Mouse (Mus musculus): ENCODE measurements around the gene Exosc5. TPM values are rescaled to one million over a fixed set of nuclear protein-coding genes. Genes with fewer than 3 reads are reported as not detected.

The Exosc5 gene
- polyA plus RNA-seq, 1 experiment from 2014 or later, result 39.7 TPM

- no peak overlapping the region for H3K4me3 ChIP-seq (replicated peaks; ENCODE audit: low read length)
- H3K4me1 ChIP-seq (replicated peaks; ENCODE audit: control insufficient read depth, insufficient read depth, low read length), result peaks cover 29% of the 10 kb centered on the region
- no peak overlapping the region for H3K4me2 ChIP-seq (replicated peaks)
- H3K9ac ChIP-seq, result no peak overlapping the region
- H3K27me3 ChIP-seq (ENCODE audit: control insufficient read depth, insufficient read depth, low read length), result 0 out of 2 replicates have a peak, but pooled peaks cover 10% of the 10 kb centered on the region
- WGBS, result 72% methylated on average over 7 of the region's 7 CpGs
- no peaks in the 10 kb centered on the region for H3K36me3 ChIP-seq (replicated peaks; ENCODE audit: control insufficient read depth, insufficient read depth)
- H3K9me3 ChIP-seq (ENCODE audit: control insufficient read depth, low read length), result no peaks in the 10 kb centered on the region
- H3K27ac ChIP-seq, result no peak overlapping the region
- no peak for ATAC-seq (ENCODE audit: low FRiP score)
- no peak for DNase-seq (ENCODE audit: low spot score)
Observed at GRCm38 (mm10) chr7:25706578-25707170, 47.7 kb downstream of the Exosc5 start.

GRCm38 (mm10) chr7:25707581-25708292 lies 48.8 kb downstream of the Exosc5 start:
- Histone ChIP-seq H3K27me3 (ENCODE audit: control insufficient read depth, insufficient read depth, low read length) (0 out of 2 replicates have a peak, but pooled peaks cover 10% of the 10 kb centered on the region), H3K36me3 (replicated peaks; ENCODE audit: control insufficient read depth, insufficient read depth) (peaks cover 4% of the 10 kb centered on the region; the same call in 1 of the 2 replicates), H3K9me3 (ENCODE audit: control insufficient read depth, low read length) (no peaks in the 10 kb centered on the region), H3K4me2 (replicated peaks) (no peak overlapping the region), H3K27ac (peak overlapping the region; percentile 43; the same call in 1 of the 2 replicates), H3K4me1 (replicated peaks; ENCODE audit: control insufficient read depth, insufficient read depth, low read length) (peaks cover 29% of the 10 kb centered on the region), H3K9ac (no peak overlapping the region), H3K4me3 (replicated peaks; ENCODE audit: low read length) (no peak overlapping the region)
- ATAC-seq (ENCODE audit: low FRiP score) (no peak), DNase-seq (ENCODE audit: low spot score) (no peak)
- 65% methylated on average over 13 of the region's 15 CpGs for WGBS

- Histone ChIP-seq H3K36me3 (replicated peaks; ENCODE audit: control insufficient read depth, insufficient read depth) (peaks cover 26% of the 10 kb centered on the region), H3K9ac (peak overlapping the region; percentile 18), H3K27ac (no peak overlapping the region), H3K4me1 (replicated peaks; ENCODE audit: control insufficient read depth, insufficient read depth, low read length) (peaks cover 18% of the 10 kb centered on the region), H3K4me3 (replicated peaks; ENCODE audit: low read length) (no peak overlapping the region), H3K9me3 (ENCODE audit: control insufficient read depth, low read length) (no peaks in the 10 kb centered on the region), H3K4me2 (replicated peaks) (0 out of 2 replicates have a peak overlapping the region, but pooled peaks have one; percentile 9), H3K27me3 (ENCODE audit: control insufficient read depth, insufficient read depth, low read length) (no peaks in the 10 kb centered on the region)
- ATAC-seq (ENCODE audit: low FRiP score) (0 out of 2 replicates have a peak, but pooled peaks have one; percentile 4), DNase-seq (ENCODE audit: low spot score) (no peak)
- WGBS, result 19% methylated on average over 12 of the region's 12 CpGs
Observed at GRCm38 (mm10) chr7:25709961-25710360, 51.0 kb downstream of the Exosc5 start.

- H3K4me2 ChIP-seq (replicated peaks), result peak overlapping the region; percentile 9; the same call in 1 of the 2 replicates
- H3K4me1 ChIP-seq (replicated peaks; ENCODE audit: control insufficient read depth, insufficient read depth, low read length), result peaks cover 12% of the 10 kb centered on the region
- H3K27me3 ChIP-seq (ENCODE audit: control insufficient read depth, insufficient read depth, low read length), result no peaks in the 10 kb centered on the region
- ATAC-seq (ENCODE audit: low FRiP score), result 0 out of 2 replicates have a peak, but pooled peaks have one; percentile 12
- no peak overlapping the region for H3K4me3 ChIP-seq (replicated peaks; ENCODE audit: low read length)
- no peak for DNase-seq (ENCODE audit: low spot score)
- H3K9me3 ChIP-seq (ENCODE audit: control insufficient read depth, low read length), result no peaks in the 10 kb centered on the region
- H3K36me3 ChIP-seq (replicated peaks; ENCODE audit: control insufficient read depth, insufficient read depth), result peaks cover 32% of the 10 kb centered on the region
- WGBS, result 9% methylated on average over 5 of the region's 7 CpGs
- H3K27ac ChIP-seq, result no peak overlapping the region
- H3K9ac ChIP-seq, result peak overlapping the region; percentile 18
Observed at GRCm38 (mm10) chr7:25710519-25711130, 51.7 kb downstream of the Exosc5 start.

- WGBS, result 74% methylated on average over 5 of the region's 5 CpGs
- DNase-seq (ENCODE audit: low spot score), result no peak
- Histone ChIP-seq H3K27ac (no peak overlapping the region), H3K4me1 (replicated peaks; ENCODE audit: control insufficient read depth, insufficient read depth, low read length) (peaks cover 12% of the 10 kb centered on the region), H3K9me3 (ENCODE audit: control insufficient read depth, low read length) (no peaks in the 10 kb centered on the region), H3K27me3 (ENCODE audit: control insufficient read depth, insufficient read depth, low read length) (no peaks in the 10 kb centered on the region), H3K9ac (no peak overlapping the region), H3K4me2 (replicated peaks) (no peak overlapping the region), H3K36me3 (replicated peaks; ENCODE audit: control insufficient read depth, insufficient read depth) (peaks cover 38% of the 10 kb centered on the region), H3K4me3 (replicated peaks; ENCODE audit: low read length) (no peak overlapping the region)
- ATAC-seq (ENCODE audit: low FRiP score), result no peak
Observed at GRCm38 (mm10) chr7:25711165-25711564, 52.2 kb downstream of the Exosc5 start.

- 22% methylated on average over 7 of the region's 7 CpGs for WGBS
- H3K9me3 ChIP-seq (ENCODE audit: control insufficient read depth, low read length), result no peaks in the 10 kb centered on the region
- H3K36me3 ChIP-seq (replicated peaks; ENCODE audit: control insufficient read depth, insufficient read depth), result peaks cover 42% of the 10 kb centered on the region
- peaks cover 12% of the 10 kb centered on the region for H3K4me1 ChIP-seq (replicated peaks; ENCODE audit: control insufficient read depth, insufficient read depth, low read length)
- H3K27ac ChIP-seq, result no peak overlapping the region
- H3K4me3 ChIP-seq (replicated peaks; ENCODE audit: low read length), result no peak overlapping the region
- no peak for DNase-seq (ENCODE audit: low spot score)
- H3K9ac ChIP-seq, result no peak overlapping the region
- no peak overlapping the region for H3K4me2 ChIP-seq (replicated peaks)
- no peak for ATAC-seq (ENCODE audit: low FRiP score)
- H3K27me3 ChIP-seq (ENCODE audit: control insufficient read depth, insufficient read depth, low read length), result no peaks in the 10 kb centered on the region
Observed at GRCm38 (mm10) chr7:25711731-25712197, 52.8 kb downstream of the Exosc5 start.

- H3K4me1 ChIP-seq (replicated peaks; ENCODE audit: control insufficient read depth, insufficient read depth, low read length), result peaks cover 17% of the 10 kb centered on the region
- no peaks in the 10 kb centered on the region for H3K9me3 ChIP-seq (ENCODE audit: control insufficient read depth, low read length)
- ATAC-seq (ENCODE audit: low FRiP score), result no peak
- 96% methylated on average over 9 of the region's 9 CpGs for WGBS
- no peak overlapping the region for H3K4me2 ChIP-seq (replicated peaks)
- no peak overlapping the region for H3K27ac ChIP-seq
- H3K9ac ChIP-seq, result no peak overlapping the region
- H3K4me3 ChIP-seq (replicated peaks; ENCODE audit: low read length), result no peak overlapping the region
- DNase-seq (ENCODE audit: low spot score), result no peak
- peaks cover 46% of the 10 kb centered on the region for H3K36me3 ChIP-seq (replicated peaks; ENCODE audit: control insufficient read depth, insufficient read depth)
- no peaks in the 10 kb centered on the region for H3K27me3 ChIP-seq (ENCODE audit: control insufficient read depth, insufficient read depth, low read length)
Observed at GRCm38 (mm10) chr7:25712801-25713200, 53.8 kb downstream of the Exosc5 start.

GRCm38 (mm10) chr7:25714581-25714980 lies 55.6 kb downstream of the Exosc5 start:
- no peak for DNase-seq (ENCODE audit: low spot score)
- H3K4me1 ChIP-seq (replicated peaks; ENCODE audit: control insufficient read depth, insufficient read depth, low read length), result peaks cover 27% of the 10 kb centered on the region
- H3K36me3 ChIP-seq (replicated peaks; ENCODE audit: control insufficient read depth, insufficient read depth), result peaks cover 46% of the 10 kb centered on the region
- H3K9me3 ChIP-seq (ENCODE audit: control insufficient read depth, low read length), result no peaks in the 10 kb centered on the region
- H3K27ac ChIP-seq, result no peak overlapping the region
- WGBS, result 96% methylated on average over 8 of the region's 8 CpGs
- no peak overlapping the region for H3K4me3 ChIP-seq (replicated peaks; ENCODE audit: low read length)
- H3K27me3 ChIP-seq (ENCODE audit: control insufficient read depth, insufficient read depth, low read length), result no peaks in the 10 kb centered on the region
- H3K9ac ChIP-seq, result no peak overlapping the region
- ATAC-seq (ENCODE audit: low FRiP score), result no peak
- no peak overlapping the region for H3K4me2 ChIP-seq (replicated peaks)

- no peak overlapping the region for H3K9ac ChIP-seq
- no peak overlapping the region for H3K4me3 ChIP-seq (replicated peaks; ENCODE audit: low read length)
- DNase-seq (ENCODE audit: low spot score) (no peak), ATAC-seq (ENCODE audit: low FRiP score) (no peak)
- 96% methylated on average over 22 of the region's 22 CpGs for WGBS
- no peak overlapping the region for H3K27ac ChIP-seq
- no peaks in the 10 kb centered on the region for H3K27me3 ChIP-seq (ENCODE audit: control insufficient read depth, insufficient read depth, low read length)
- no peaks in the 10 kb centered on the region for H3K9me3 ChIP-seq (ENCODE audit: control insufficient read depth, low read length)
- peaks cover 21% of the 10 kb centered on the region for H3K4me1 ChIP-seq (replicated peaks; ENCODE audit: control insufficient read depth, insufficient read depth, low read length)
- H3K4me2 ChIP-seq (replicated peaks), result no peak overlapping the region
- H3K36me3 ChIP-seq (replicated peaks; ENCODE audit: control insufficient read depth, insufficient read depth), result peaks cover 53% of the 10 kb centered on the region
Observed at GRCm38 (mm10) chr7:25715731-25716271, 56.8 kb downstream of the Exosc5 start.
